Mouse (Mus musculus): ENCODE measurements around the gene Eif3k.

The Eif3k gene

DNA sequence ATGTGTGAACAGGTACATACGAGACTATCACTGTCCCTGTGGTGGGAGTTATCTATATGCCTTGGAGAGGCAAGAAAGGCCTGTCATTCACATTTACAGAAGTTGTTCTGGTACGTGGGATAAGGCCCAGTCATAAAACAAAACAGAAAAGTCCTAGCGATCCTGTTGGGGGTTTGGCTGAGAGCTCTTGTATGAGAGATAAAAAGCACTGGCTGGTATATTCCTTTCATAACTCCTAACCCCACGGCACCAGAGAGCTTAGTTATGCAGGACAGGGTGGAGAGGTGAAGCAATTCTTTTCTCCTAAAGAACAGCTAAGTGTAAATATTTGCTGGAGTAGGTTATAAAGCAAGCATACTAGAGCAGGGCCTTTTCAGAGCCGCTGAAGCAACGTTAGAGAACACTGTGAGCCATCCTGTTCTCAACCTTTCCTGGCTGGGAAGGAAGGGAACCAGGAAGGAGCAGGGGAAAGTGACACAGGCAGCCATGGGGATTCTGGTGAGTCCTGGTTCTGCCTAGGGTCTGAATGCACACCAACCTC, 22.1 kb downstream of the Eif3k start:
- DNase-seq (ENCODE audit: low spot score), result no peak

DNA sequence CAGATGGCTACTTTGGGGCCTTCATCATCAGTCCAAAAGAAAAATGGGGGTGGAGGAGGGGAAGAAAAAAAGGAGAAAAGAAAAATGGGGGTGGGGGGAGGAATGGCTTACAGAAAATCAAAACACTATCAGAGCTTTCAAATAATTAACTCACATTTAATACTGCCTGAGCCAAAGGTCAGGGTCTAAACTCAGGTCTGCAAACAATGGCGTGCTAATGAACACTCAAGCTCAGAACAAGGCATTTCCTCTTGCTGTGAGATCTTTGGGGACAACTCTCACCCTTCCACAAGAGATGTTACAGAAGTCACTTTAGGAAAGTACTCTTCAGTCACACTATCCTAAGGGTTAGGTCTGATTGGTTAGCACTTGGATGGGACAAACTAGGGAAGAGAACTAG, 22.9 kb downstream of the Eif3k start:
- DNase-seq (ENCODE audit: low spot score), result no peak

DNA sequence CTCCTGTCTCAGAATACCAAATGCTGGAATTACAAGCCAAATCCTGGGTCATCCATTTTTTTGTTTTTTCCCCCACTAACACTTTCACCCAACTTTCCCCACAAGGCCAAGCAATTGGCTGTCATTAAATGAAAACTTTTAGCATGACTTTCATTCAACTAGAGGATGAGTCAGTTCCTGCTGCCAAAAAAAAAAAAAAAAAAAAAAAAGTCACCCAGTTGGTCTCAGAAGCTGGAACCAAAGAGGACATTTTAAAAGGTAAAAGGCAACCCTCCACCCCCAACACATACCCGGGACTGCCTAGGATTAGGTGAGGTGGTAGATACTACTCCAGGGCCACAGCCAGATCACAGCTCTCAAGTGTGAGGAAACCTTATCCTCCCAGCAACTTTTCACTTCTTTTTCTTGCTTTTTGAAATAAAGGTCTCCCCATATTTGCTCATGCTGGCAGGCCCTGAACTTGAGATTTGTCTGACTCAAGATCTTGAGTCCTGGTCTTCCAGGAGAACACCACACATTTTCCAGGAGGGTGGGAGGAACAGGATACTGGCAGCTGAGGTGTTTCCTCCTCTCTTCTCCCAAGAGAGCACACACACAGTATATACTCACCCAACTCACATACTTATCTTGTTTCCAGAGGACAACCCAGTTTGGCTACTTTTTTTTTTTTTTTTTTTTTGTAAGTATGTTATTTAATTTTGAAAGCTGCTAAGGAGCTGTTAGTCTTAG, 23.5 kb downstream of the Eif3k start:
- no peak for DNase-seq (ENCODE audit: low spot score)

DNA sequence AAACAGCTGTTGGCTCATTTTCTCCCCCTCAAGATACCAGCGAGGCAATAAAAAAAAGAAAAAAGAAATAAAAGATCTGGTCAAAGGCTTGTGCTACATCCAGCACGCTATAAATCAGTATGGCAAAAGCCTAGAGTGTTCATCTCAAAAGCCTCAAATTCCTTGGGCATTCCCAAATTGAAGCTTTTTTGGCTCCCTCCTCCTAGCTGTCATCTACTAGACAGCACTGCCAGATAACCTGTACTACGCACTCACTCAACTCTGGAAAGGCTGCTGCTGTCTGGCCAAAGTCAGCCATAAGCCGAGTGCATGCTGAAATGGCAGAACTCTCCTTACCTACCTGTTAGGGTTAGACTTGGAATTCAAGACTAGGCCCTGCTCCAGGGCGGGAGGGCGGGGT, 24.4 kb downstream of the Eif3k start:
- no peak for DNase-seq (ENCODE audit: low spot score)

DNA sequence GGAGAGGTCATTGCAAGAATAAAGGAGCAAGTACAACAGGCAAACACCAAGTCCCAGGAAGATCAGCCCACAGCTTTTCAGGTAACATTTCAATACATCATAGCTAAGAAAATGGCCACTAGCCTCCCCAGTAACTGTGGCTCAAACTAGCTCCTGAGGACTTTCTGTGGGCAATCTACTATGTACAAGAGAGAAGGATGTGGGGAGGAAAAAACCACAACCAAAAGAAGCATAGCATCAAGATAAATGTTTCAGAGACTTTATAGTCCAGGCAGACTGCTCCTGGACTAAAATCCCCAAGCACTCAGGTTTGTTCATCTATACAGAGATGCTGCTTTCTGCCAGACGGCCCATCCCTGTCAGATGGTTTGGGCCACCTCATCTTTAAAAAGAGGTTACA, 25.4 kb downstream of the Eif3k start:
- DNase-seq (ENCODE audit: low spot score), result no peak

DNA sequence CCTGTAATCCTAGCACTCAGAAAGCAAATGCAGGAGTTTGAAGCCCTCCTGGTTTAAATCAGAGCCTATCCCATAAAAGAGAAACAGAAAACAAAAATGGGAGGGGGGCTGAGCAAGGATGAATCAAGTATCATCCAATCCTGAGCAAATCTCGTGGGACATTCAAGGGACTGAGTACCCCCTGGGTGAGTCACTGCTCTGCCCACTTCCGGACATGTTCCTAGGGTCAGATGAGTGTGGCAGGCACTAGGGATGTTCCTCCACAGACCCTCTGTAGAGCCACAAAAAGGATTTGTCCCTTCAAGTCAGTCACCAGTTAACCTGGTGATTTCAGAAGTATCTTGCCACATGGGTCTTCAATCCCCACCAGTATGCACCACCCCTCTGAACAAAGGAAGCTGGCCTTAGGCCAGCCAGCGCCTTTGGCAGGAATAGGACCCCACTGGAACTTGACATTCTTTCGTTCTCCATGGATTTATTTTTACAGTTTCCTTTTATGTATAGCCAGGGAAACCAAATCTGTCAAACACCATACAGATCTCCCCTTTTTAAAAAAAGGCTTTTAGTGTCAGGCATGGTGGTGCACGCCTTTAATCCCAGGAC, 26.3 kb downstream of the Eif3k start:
- DNase-seq (ENCODE audit: low spot score), result no peak

DNA sequence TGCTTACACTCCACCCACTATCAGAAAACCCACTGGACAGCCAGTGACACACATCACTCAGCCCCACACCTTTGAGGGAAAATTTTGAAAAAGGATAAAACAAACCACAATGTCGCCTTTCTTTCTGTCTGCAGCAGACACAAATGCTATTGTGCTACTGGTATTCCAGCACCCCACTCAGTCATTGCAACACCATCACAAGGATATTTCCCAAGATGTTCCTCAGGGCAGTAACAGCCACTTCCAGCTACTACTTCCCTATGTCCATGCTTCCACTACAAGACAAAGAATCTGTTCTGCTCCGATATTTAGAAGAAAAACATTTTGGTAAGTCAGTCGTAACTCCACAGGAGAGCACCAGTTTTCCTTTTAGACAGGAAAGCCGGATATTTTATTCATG, 26.9 kb downstream of the Eif3k start:
- DNase-seq (ENCODE audit: low spot score), result no peak

DNA sequence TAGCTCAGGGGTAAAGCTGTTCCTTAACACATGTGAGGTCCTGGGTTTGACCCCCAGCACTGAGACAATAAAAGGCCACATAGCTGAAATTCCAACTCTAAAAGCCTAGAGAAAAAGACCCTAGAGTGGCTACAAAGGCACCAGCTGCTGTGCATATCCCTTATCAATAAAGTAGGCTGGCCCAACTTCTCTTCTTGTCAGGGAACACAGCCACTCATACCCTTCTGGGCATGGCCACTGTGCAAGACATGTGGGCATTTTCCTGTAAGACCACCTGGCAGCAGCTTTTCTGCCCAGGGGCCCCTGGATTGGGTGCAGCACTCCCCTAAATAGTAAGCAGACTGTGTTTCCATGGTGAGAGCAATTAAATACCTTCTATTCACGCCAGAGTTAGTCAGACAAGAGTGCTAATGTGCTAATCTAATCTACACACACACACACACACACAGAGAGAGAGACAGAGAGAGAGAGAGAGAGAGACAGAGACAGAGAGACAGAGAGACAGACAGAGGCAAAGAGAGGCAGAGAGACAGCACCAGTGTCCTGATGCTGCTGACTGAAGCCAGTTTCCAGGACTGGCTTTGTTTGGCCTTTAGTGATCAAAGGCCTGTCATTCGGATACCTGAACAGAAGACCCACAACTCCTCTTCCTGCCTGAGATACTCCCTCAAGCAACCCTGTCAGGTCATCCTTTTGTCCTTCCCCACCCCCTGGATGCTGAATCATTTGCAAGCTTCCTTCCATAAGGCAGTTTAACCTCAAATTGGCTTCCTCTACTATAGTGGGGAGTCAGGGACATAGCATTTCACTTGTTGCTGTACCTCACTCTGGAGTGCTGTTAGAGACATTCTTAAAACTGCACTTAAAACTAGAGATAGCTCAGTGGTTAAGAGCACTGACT, 27.9 kb downstream of the Eif3k start:
- DNase-seq (ENCODE audit: low spot score), result no peak

DNA sequence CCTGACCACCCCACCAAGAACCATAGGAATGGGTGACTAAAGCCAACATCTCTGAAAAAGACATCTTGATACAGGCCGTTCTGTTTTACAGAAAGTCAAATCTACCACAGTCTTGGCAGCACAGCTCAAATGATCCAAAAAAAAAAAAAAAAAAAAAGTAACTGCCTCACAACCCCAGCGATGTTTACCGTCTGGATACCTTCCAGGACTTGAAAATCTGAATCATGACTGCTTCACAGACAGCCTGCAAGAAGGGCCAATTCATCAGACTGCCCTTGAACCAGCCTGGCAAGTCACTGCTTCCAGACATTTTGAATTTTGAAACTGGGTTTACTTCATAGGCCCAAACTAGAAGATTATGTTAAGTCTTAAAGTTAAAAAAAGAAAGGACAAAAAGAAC, 28.9 kb downstream of the Eif3k start:
- DNase-seq (ENCODE audit: low spot score), result peak; percentile 61

DNA sequence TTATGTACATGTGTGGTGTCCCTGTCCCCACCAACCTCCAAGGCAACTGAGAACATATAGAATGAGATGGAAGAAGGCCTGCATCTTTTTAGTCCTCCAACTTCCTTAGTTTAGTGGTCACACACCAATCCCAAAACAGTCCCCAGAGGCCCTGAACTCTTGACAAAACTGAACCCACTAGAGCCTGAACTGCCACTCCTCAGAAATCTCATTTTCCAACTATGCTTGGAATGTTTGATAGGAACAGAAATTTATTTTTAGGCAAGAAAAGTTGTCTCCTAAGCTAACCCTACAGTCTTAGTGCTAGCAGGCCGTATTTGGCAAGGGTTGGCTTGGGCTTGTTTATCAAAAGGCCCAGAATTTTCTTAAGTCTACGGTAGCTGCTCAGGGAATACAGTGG, 29.9 kb downstream of the Eif3k start:
- DNase-seq (ENCODE audit: low spot score), result no peak

DNA sequence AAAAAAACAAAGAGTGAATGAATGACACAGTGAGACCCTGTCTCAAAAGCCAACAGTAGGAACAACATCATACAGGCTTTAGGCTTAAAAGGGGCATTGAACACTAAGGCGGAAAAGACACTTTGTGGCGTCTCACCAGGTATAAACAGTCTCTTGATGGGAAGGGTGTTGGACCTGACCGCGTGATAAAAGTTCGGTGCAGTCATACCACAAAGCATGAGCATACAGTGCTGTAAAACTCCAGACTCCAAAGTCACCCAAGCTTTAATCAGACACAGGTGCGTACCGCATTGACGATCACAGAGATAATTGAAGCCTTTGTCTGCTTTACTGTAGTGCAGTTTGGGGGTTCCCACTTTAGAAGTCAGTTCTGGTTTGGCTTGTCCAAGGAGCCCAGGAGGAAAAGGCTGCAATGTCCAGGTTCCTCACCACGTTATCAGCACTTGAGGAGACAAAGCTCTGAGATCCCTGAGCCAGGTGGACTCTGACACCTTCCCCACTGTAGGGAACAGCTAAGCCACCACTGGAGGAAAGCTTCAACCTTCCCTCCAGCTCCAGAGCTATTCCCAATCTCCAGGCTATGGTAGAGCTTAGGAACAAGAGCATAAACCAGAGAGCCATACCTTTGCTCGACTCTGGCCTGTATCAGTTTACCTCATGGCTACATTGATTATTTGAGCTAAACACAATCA, 31.2 kb downstream of the Eif3k start:
- DNase-seq (ENCODE audit: low spot score), result no peak

DNA sequence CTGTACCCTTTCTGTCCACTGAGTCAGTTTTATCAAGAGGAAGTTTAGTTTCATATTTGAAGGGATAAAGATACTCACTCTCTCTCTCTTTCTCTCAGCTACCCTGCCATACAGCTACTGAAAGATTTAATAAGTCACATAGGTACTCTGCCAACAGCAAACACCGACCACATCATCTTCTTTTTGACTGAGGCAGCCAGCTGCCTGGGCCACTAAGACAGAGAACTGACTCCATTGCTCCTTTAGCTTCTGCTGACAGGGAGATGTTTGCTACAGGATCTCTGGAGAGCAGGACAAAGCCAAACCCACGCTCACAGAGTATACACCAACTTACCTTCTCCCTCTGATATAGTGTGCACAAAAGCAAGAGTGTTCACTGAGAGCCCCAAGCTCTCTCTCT, 32.4 kb downstream of the Eif3k start:
- no peak for DNase-seq (ENCODE audit: low spot score)

DNA sequence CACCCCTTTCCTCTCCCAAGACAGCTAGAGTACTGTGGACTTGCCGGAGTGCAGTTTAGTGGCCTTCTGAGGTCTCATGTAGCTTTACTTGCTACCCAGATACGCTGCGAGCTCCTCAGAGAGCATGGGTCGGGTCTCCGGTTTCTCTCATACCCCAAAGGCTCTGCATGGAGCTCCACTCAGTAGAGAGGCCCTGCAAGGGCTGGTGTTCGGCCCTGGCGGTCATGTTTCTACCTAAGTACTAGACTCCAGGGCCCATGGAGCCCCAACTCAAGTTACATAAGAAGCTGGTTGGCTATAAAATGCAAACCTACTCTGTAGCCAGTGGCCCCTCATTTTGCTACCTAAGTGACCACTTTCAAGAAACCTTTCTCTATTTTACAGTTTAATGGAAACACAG, 32.9 kb downstream of the Eif3k start:
- no peak for DNase-seq (ENCODE audit: low spot score)

DNA sequence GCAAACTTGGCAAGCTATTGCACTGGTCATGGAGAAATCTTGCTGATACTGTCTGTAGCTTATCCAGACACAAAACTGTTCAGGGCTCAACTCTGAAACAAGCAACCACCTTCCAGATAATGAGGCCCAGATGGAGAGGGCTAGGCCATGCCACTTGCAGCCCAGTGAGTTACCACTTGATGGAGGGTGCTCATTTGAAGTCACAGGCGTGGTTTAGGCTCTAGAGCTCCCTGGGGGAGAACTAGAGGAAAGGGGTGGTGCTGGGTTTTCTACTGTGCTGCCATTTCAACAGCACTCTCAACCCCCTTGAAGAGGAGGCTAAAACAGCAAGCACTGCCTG, 35.4 kb downstream of the Eif3k start:
- no peak for DNase-seq (ENCODE audit: low spot score)

DNA sequence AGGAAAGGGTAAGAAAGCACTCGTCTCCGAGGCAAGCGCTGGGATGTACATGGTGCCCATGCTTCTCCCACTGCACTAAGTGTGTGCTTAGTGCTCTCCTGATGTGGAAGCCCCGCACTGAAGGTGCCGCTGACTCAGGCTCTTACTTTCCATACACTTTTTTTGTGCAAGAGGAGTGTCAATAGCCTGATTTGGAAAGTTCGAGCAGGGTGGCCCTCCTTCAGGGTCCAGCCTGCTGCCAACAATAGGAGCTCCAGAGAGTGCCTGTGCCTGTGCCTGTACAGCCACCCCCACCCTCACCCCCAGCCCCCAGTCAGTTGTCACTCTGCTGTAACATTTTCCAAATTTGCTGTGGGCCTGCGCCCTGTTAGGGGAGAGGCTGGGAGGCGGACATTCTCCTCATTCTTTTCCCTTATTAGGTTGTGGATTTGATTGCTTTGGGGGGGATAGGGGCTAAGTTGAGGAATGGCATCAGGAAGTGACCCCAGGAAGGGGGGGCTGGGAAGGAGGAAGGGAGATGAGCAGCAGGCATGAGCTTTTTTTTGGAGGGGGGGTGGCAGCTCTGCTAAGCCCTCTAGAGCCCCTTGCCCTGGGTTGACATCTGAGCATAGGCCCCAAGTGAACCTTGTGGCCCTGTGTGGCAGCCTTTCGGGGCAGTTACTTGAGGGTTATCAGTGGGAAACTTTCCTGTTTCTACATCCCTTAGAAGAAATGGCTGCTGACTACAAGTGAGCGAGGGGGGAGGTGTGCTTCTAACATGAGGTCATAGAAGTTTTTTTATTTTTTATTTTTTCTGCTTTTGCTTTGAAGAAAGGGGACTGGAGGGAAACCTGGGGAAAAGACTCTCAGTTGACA, 36.0 kb downstream of the Eif3k start:
- DNase-seq (ENCODE audit: low spot score), result no peak

DNA sequence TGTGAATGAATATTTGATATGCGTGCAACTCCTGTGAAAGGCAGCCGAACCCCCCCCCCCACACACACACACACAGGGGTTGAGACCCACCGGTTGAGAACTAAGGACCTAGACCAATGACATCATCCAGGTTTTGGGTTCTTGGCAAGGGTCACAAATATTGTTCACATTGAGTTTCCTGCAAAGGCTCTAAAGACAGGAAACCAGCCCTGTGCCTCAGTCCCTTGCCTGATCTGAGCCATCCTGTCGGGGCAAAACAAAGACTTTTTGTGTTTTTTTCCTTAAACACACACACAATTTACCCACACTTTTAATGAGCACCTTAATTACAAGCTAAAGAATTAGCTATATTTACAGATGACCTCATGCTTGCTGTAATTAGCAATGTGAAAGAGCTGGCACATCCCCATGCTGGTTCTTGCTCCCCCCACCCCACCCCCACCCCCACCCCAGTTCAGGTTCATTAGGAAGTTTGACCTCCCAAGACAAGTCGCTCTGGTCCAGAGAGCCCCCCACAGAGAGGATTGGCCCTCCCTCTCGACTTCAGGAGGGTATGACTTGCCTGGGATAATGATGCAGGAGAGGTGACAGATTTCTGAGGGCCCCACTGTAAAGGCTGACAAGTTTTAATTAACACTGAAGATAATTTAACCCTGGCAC, 36.8 kb downstream of the Eif3k start:
- no peak for DNase-seq (ENCODE audit: low spot score)

DNA sequence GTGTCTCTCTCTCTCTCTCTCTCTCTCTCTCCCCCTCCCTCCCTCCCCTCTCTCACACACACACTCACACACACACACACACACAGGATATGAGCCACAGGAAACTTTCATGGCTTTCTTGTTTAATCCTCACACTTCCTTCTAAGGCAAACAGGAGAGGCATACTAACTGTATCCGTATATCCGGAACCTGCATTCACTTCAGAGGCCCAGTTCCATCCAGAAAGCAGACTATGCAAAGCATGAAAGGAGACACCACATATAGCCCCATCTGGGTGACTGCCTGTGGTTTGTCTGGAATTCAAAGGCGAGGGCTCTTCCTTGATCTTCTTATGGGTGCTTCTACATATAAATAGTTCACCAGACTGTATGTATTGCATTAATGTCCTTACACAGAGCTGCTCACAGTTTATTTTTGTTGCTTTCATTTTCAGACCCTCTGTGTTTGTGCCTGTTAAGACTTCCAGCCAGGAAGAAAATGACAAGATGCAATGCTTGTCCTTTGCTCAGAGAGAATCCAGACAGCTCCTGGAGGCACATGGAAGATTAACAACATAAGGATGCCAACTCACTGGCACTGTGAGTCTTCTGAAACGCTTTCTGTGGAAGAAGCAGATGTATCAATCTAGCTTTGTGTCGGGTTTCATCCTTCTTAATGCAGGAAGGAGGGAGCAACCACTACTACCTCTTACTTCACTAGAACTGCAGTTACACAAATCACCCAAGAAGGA, 38.0 kb downstream of the Eif3k start:
- no peak for DNase-seq (ENCODE audit: low spot score)

DNA sequence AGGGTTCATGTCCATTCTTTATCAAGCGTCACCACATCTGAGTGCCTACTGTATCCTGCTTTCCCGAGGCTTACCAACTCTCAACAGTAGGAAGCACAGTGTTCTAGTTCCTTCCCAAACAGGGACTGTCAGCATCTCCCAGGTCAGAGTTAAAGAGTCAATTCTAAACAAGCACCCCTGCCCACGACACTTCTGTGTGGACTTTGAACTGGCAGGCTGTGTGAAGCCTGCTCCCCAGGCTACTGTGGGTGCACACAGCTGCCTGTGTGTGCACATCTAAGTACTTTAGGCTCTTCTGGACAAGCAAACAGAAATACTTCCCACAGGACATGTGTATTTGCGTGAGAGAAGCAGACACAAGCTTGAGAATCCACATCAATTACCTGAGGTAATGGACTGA, 40.1 kb downstream of the Eif3k start:
- no peak for DNase-seq (ENCODE audit: low spot score)

DNA sequence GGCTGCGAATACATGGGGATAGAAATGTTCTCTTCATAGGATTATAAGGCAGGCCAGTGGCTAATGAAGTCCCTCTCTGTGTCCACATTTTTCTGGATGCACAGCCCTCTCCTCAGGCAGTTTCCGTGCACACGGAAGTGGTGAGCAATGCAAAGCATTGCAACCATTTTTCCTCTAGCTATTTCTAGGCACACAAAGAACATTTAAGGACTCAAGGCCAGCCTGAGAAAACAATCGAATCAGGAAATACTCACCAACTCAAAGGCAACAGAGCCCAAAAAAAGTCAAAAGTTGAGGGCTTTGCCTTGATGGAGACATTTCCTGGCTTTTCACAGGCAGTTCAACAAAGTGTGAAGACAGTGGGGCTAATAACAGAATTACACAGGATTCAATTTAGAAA, 40.5 kb downstream of the Eif3k start:
- no peak for DNase-seq (ENCODE audit: low spot score)
